Mouse (Mus musculus) colon, adult 2 months (tissue): ENCODE data around the gene Gm14147. TPM values are rescaled to one million over a fixed set of nuclear protein-coding genes. Genes with fewer than 3 reads are reported as not detected.

Experiments
- polyA plus RNA-seq: library from polyadenylated mRNA; depleted of rRNA; stranded (reverse); fragments of >200 nt; gene quantifications from 2 replicates; pipeline ENCODE4 v1.2.3, GENCODE M21; 2012; rRNA removed

Gene Gm14147
- not detected in 2 replicates for polyA plus RNA-seq

DNA sequence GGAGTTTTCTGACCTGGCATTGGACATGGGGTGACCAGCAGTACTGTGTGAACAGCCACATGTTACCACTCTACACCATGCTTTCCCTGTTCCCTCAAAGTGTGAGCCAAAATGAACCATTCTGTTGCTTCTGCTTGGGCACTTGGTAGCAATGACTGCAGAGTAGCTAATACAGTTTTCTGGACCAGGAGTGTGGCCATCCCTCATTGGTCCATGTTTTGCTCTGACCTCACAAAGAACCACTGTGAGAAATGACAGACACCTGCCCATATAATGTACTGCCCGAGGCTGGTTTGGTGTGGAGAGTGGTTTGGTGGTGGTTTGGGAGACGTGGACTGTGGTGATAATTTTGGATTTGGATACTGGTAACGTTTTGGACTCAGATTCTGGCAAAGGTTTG, at the start of gene Gm14147:
Gene Gm14147, plus strand, starts transcription at position 301 of the 400 bp plus-strand sequence.

DNA sequence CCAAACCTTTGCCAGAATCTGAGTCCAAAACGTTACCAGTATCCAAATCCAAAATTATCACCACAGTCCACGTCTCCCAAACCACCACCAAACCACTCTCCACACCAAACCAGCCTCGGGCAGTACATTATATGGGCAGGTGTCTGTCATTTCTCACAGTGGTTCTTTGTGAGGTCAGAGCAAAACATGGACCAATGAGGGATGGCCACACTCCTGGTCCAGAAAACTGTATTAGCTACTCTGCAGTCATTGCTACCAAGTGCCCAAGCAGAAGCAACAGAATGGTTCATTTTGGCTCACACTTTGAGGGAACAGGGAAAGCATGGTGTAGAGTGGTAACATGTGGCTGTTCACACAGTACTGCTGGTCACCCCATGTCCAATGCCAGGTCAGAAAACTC, 5.8 kb upstream of the Gm14147 start, which contains the start of gene Gm14151:
Gene Gm14151, minus strand, starts transcription at position 101 of the 400 bp plus-strand sequence.

Other genes with a start within 250 kb of the Gm14147 start
- 31.7 and 34.3 TPM in 2 replicates for gene Abhd12, start 193.5 kb upstream of the Gm14147 start, polyA plus RNA-seq
- gene Gins1, start 192.8 kb upstream of the Gm14147 start, polyA plus RNA-seq, result 1.0 and 1.5 TPM in 2 replicates
- gene Ninl, start 58.9 kb upstream of the Gm14147 start, polyA plus RNA-seq, result 1.0 and 1.2 TPM in 2 replicates
- gene Nanp, start 58.8 kb upstream of the Gm14147 start, polyA plus RNA-seq, result 2.8 and 2.9 TPM in 2 replicates
- gene Gm14151, start 5.9 kb upstream of the Gm14147 start, polyA plus RNA-seq, result not detected in 2 replicates